Mouse (Mus musculus) spleen, adult 2 months (tissue): ENCODE measurements around the gene Mthfd1.

ENCODE experiments used
- CTCF ChIP-seq: fragments of 200-500 bp; IDR thresholded peaks from 2 replicates; pipeline ENCODE4 v1.5.1; 2011; ENCODE audit warnings: mild to moderate bottlenecking, inconsistent platforms; ENCODE audit not compliant: insufficient read depth, insufficient read length, insufficient replicate concordance; ENCODE audit errors: extremely low read depth
- POLR2A ChIP-seq: fragments of 200-500 bp; IDR thresholded peaks from 2 replicates; pipeline ENCODE4 v1.6.1; 2011; ENCODE audit warnings: low read depth, low read length, inconsistent platforms

DNA sequence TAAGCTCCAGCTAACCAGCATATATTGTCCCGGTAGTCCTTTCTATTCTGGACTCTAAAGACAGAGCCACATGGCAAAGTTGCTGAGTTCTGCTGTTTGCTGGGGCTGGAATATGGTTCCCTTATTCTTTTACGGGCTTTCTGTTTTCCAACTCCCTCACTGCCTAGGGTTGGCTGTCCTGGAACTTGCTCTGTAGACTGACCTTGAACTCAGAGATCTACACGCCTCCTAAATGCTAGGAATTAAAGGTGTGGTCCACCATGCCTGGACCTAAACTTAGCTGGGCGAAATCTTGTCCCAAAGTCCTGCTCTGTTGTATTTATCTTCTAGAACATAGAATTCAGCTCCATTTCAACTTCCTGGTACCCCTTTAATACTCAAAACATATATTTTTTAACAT, 6.5 kb downstream of the Mthfd1 start:
- TF ChIP-seq CTCF (no peak), POLR2A (no peak)
